Mouse (Mus musculus): ENCODE measurements around the gene Sprtn. TPM values are rescaled to one million over a fixed set of nuclear protein-coding genes. Genes with fewer than 3 reads are reported as not detected.

Sprtn gene
- polyA plus RNA-seq, 1 experiment from 2014 or later = 9.3 TPM

GRCm38 (mm10) chr8:124917741-124918484 is 20.2 kb downstream of the Sprtn start:
- ATAC-seq (ENCODE audit: low FRiP score) = no peak
- H3K9me3 ChIP-seq (ENCODE audit: control insufficient read depth, low read length) = no peaks in the 10 kb centered on the region
- H3K4me2 ChIP-seq (replicated peaks) = no peak overlapping the region
- DNase-seq (ENCODE audit: low spot score) = no peak
- no peak overlapping the region for H3K4me3 ChIP-seq (replicated peaks; ENCODE audit: low read length)
- no peak overlapping the region for H3K27ac ChIP-seq
- no peak overlapping the region for H3K9ac ChIP-seq
- no peaks in the 10 kb centered on the region for H3K27me3 ChIP-seq (ENCODE audit: control insufficient read depth, insufficient read depth, low read length)
- H3K36me3 ChIP-seq (replicated peaks; ENCODE audit: control insufficient read depth, insufficient read depth) = peaks cover 25% of the 10 kb centered on the region
- WGBS = 79% methylated on average over 18 of the region's 18 CpGs
- no peaks in the 10 kb centered on the region; the same call in 1 of the 2 replicates for H3K4me1 ChIP-seq (replicated peaks; ENCODE audit: control insufficient read depth, insufficient read depth, low read length)

GRCm38 (mm10) chr8:124921369-124922279 is 23.9 kb downstream of the Sprtn start:
- ATAC-seq (ENCODE audit: low FRiP score) (no peak), DNase-seq (ENCODE audit: low spot score) (no peak)
- H3K36me3 ChIP-seq (replicated peaks; ENCODE audit: control insufficient read depth, insufficient read depth) = peaks cover 2% of the 10 kb centered on the region; the same call in 1 of the 2 replicates
- no peaks in the 10 kb centered on the region for H3K27me3 ChIP-seq (ENCODE audit: control insufficient read depth, insufficient read depth, low read length)
- no peak overlapping the region for H3K9ac ChIP-seq
- no peak overlapping the region for H3K4me3 ChIP-seq (replicated peaks; ENCODE audit: low read length)
- no peaks in the 10 kb centered on the region for H3K9me3 ChIP-seq (ENCODE audit: control insufficient read depth, low read length)
- H3K27ac ChIP-seq = no peak overlapping the region
- 81% methylated on average over 18 of the region's 18 CpGs for WGBS
- no peak overlapping the region for H3K4me2 ChIP-seq (replicated peaks)
- no peaks in the 10 kb centered on the region; the same call in 1 of the 2 replicates for H3K4me1 ChIP-seq (replicated peaks; ENCODE audit: control insufficient read depth, insufficient read depth, low read length)

DNA sequence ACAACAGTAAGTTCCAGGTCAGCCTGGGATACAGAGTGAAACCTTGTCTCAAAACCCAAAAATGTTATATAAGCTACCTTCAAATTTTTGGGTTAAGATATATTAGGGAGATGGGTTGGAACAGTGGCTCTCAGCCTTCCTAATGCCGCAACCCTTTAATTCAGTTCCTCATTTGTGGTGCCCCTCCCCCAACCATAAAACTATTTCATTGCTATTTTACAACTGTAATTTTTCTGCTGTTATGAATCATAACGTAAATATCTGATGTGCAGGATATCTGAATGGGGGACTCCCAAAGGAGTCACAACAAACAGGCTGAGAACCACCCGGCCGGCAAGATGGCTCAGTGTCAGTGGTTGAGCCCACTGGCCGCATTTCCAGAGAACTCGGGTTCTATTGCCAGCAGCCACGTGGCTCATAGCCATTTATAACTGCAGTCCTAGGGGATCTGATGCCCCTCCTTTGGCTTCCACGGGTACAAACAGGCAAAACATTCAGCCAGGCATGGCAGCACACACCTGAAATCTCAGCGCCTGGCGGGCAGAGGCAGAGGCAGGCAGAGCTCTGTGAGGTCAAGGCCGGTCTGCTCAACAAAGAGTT is 24.9 kb downstream of the Sprtn start:
- Histone ChIP-seq H3K9me3 (ENCODE audit: control insufficient read depth, low read length) (no peaks in the 10 kb centered on the region), H3K4me1 (replicated peaks; ENCODE audit: control insufficient read depth, insufficient read depth, low read length) (no peaks in the 10 kb centered on the region; the same call in 1 of the 2 replicates), H3K4me3 (replicated peaks; ENCODE audit: low read length) (no peak overlapping the region), H3K9ac (no peak overlapping the region), H3K36me3 (replicated peaks; ENCODE audit: control insufficient read depth, insufficient read depth) (peaks cover 11% of the 10 kb centered on the region; the same call in 1 of the 2 replicates), H3K27me3 (ENCODE audit: control insufficient read depth, insufficient read depth, low read length) (no peaks in the 10 kb centered on the region), H3K27ac (no peak overlapping the region), H3K4me2 (replicated peaks) (no peak overlapping the region)
- DNase-seq (ENCODE audit: low spot score) = no peak
- 71% methylated on average over 11 of the region's 11 CpGs for WGBS
- ATAC-seq (ENCODE audit: low FRiP score) = no peak

- Histone ChIP-seq H3K4me2 (replicated peaks) (no peak overlapping the region), H3K4me3 (replicated peaks; ENCODE audit: low read length) (no peak overlapping the region), H3K36me3 (replicated peaks; ENCODE audit: control insufficient read depth, insufficient read depth) (peaks cover 13% of the 10 kb centered on the region; the same call in 1 of the 2 replicates), H3K27ac (no peak overlapping the region), H3K9me3 (ENCODE audit: control insufficient read depth, low read length) (no peaks in the 10 kb centered on the region), H3K27me3 (ENCODE audit: control insufficient read depth, insufficient read depth, low read length) (no peaks in the 10 kb centered on the region), H3K4me1 (replicated peaks; ENCODE audit: control insufficient read depth, insufficient read depth, low read length) (no peaks in the 10 kb centered on the region; the same call in 1 of the 2 replicates), H3K9ac (no peak overlapping the region)
- no peak for DNase-seq (ENCODE audit: low spot score)
- ATAC-seq (ENCODE audit: low FRiP score) = no peak
- WGBS = 79% methylated on average over 15 of the region's 15 CpGs
These were observed 26.4 kb downstream of the Sprtn start for GRCm38 (mm10) chr8:124923971-124924652.

GRCm38 (mm10) chr8:124925544-124926266 is 28.0 kb downstream of the Sprtn start:
- H3K27ac ChIP-seq = no peak overlapping the region
- WGBS = 85% methylated on average over 14 of the region's 14 CpGs

GRCm38 (mm10) chr8:124926351-124926771 is 28.7 kb downstream of the Sprtn start:
- DNase-seq (ENCODE audit: low spot score) = no peak
- no peak overlapping the region for H3K27ac ChIP-seq
- 80% methylated on average over 10 of the region's 10 CpGs for WGBS
- peaks cover 13% of the 10 kb centered on the region; the same call in 1 of the 2 replicates for H3K36me3 ChIP-seq (replicated peaks; ENCODE audit: control insufficient read depth, insufficient read depth)
- H3K4me3 ChIP-seq (replicated peaks; ENCODE audit: low read length) = no peak overlapping the region
- H3K27me3 ChIP-seq (ENCODE audit: control insufficient read depth, insufficient read depth, low read length) = no peaks in the 10 kb centered on the region
- no peaks in the 10 kb centered on the region; the same call in 1 of the 2 replicates for H3K4me1 ChIP-seq (replicated peaks; ENCODE audit: control insufficient read depth, insufficient read depth, low read length)
- H3K9ac ChIP-seq = no peak overlapping the region
- ATAC-seq (ENCODE audit: low FRiP score) = no peak
- H3K4me2 ChIP-seq (replicated peaks) = no peak overlapping the region
- no peaks in the 10 kb centered on the region for H3K9me3 ChIP-seq (ENCODE audit: control insufficient read depth, low read length)

More at GRCm38 (mm10) chr8:124925544-124926266, 28.0 kb downstream of the Sprtn start:
- ATAC-seq (ENCODE audit: low FRiP score) (no peak), DNase-seq (ENCODE audit: low spot score) (no peak)
- Histone ChIP-seq H3K36me3 (replicated peaks; ENCODE audit: control insufficient read depth, insufficient read depth) (peaks cover 13% of the 10 kb centered on the region; the same call in 1 of the 2 replicates), H3K9me3 (ENCODE audit: control insufficient read depth, low read length) (no peaks in the 10 kb centered on the region), H3K4me1 (replicated peaks; ENCODE audit: control insufficient read depth, insufficient read depth, low read length) (no peaks in the 10 kb centered on the region; the same call in 1 of the 2 replicates), H3K4me3 (replicated peaks; ENCODE audit: low read length) (no peak overlapping the region), H3K27me3 (ENCODE audit: control insufficient read depth, insufficient read depth, low read length) (no peaks in the 10 kb centered on the region), H3K4me2 (replicated peaks) (no peak overlapping the region), H3K9ac (no peak overlapping the region)

DNA sequence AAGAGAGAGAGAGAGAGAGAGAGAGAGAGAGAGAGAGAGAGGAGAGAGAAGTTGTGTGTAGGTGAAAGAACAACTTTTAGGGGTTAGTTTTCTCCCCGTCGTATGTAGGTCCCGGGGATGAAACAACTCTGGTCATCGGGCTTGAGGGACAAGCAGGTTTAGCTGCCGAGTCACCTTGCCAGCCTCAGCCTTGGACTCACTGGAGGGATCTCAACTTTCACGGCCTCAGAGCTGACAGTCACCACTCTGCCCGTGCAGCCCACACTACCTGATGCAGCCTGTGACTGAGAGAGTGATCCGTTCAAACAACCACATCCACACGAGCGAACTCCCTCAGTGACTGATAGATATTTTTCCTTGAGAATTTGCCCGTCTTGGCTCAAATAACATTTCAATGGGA is 31.3 kb downstream of the Sprtn start:
- no peak overlapping the region for H3K27ac ChIP-seq
- WGBS = 94% methylated on average over 11 of the region's 11 CpGs
- ATAC-seq (ENCODE audit: low FRiP score) (no peak), DNase-seq (ENCODE audit: low spot score) (no peak)
- no peaks in the 10 kb centered on the region for H3K9me3 ChIP-seq (ENCODE audit: control insufficient read depth, low read length)
- H3K4me1 ChIP-seq (replicated peaks; ENCODE audit: control insufficient read depth, insufficient read depth, low read length) = no peaks in the 10 kb centered on the region
- H3K9ac ChIP-seq = no peak overlapping the region
- no peaks in the 10 kb centered on the region for H3K27me3 ChIP-seq (ENCODE audit: control insufficient read depth, insufficient read depth, low read length)
- no peak overlapping the region for H3K4me2 ChIP-seq (replicated peaks)
- H3K36me3 ChIP-seq (replicated peaks; ENCODE audit: control insufficient read depth, insufficient read depth) = peaks cover 13% of the 10 kb centered on the region; the same call in 1 of the 2 replicates
- H3K4me3 ChIP-seq (replicated peaks; ENCODE audit: low read length) = no peak overlapping the region

GRCm38 (mm10) chr8:124930086-124930485 is 32.4 kb downstream of the Sprtn start:
- no peak for ATAC-seq (ENCODE audit: low FRiP score)
- no peaks in the 10 kb centered on the region for H3K27me3 ChIP-seq (ENCODE audit: control insufficient read depth, insufficient read depth, low read length)
- 93% methylated on average over 13 of the region's 13 CpGs for WGBS

More at GRCm38 (mm10) chr8:124930086-124930485, 32.4 kb downstream of the Sprtn start:
- H3K9ac ChIP-seq = no peak overlapping the region
- H3K4me1 ChIP-seq (replicated peaks; ENCODE audit: control insufficient read depth, insufficient read depth, low read length) = no peaks in the 10 kb centered on the region
- H3K36me3 ChIP-seq (replicated peaks; ENCODE audit: control insufficient read depth, insufficient read depth) = 0 out of 2 replicates have a peak, but pooled peaks cover 13% of the 10 kb centered on the region
- no peak for DNase-seq (ENCODE audit: low spot score)
- no peak overlapping the region for H3K4me2 ChIP-seq (replicated peaks)
- H3K4me3 ChIP-seq (replicated peaks; ENCODE audit: low read length) = no peak overlapping the region
- H3K9me3 ChIP-seq (ENCODE audit: control insufficient read depth, low read length) = no peaks in the 10 kb centered on the region
- H3K27ac ChIP-seq = no peak overlapping the region

All from hindbrain, embryonic 14.5 days (tissue).